Mouse (Mus musculus) urinary bladder, postnatal 25 days (tissue): Measurements from ENCODE around the gene Asic3.

Experiments used
- DNase-seq: peaks from one replicate; pipeline ENCODE4 v3.0.0; 2022; ENCODE audit warnings: low spot score

The Asic3 gene

GRCm38 (mm10) chr5:24413042-24413693 lies at the start of gene Asic3:
TSS of gene Asic3 (plus strand) at chr5:24413392.
- DNase-seq = no peak

- DNase-seq = no peak
Measured at GRCm38 (mm10) chr5:24363467-24363866, 49.7 kb upstream of the Asic3 start.

- no peak for DNase-seq
Measured at GRCm38 (mm10) chr5:24364061-24364460, 49.1 kb upstream of the Asic3 start.

- no peak for DNase-seq
Measured at GRCm38 (mm10) chr5:24364508-24364907, 48.7 kb upstream of the Asic3 start, which contains the start of gene Nos3. TSS of gene Nos3 (plus strand) at chr5:24364810.

- no peak for DNase-seq
Measured at GRCm38 (mm10) chr5:24364963-24365362, 48.2 kb upstream of the Asic3 start.

GRCm38 (mm10) chr5:24365528-24365927 lies 47.7 kb upstream of the Asic3 start:
- DNase-seq = no peak

GRCm38 (mm10) chr5:24366426-24366825 lies 46.8 kb upstream of the Asic3 start:
- DNase-seq = no peak

GRCm38 (mm10) chr5:24369767-24370166 lies 43.4 kb upstream of the Asic3 start:
- DNase-seq = no peak

- no peak for DNase-seq
Measured at GRCm38 (mm10) chr5:24373807-24374206, 39.4 kb upstream of the Asic3 start.

- no peak for DNase-seq
Measured at GRCm38 (mm10) chr5:24374216-24374615, 39.0 kb upstream of the Asic3 start.

- DNase-seq = no peak
Measured at GRCm38 (mm10) chr5:24374666-24375328, 38.4 kb upstream of the Asic3 start.

- DNase-seq = no peak
Measured at GRCm38 (mm10) chr5:24378700-24379099, 34.5 kb upstream of the Asic3 start.

GRCm38 (mm10) chr5:24379501-24379900 lies 33.7 kb upstream of the Asic3 start:
- no peak for DNase-seq

- no peak for DNase-seq
Measured at GRCm38 (mm10) chr5:24380499-24380898, 32.7 kb upstream of the Asic3 start.

- DNase-seq = no peak
Measured at GRCm38 (mm10) chr5:24381486-24381885, 31.7 kb upstream of the Asic3 start.

GRCm38 (mm10) chr5:24381988-24382387 lies 31.2 kb upstream of the Asic3 start:
- DNase-seq = no peak

GRCm38 (mm10) chr5:24383026-24383859 lies 29.9 kb upstream of the Asic3 start:
- peak; percentile 82 for DNase-seq

GRCm38 (mm10) chr5:24384407-24384806 lies 28.8 kb upstream of the Asic3 start:
- no peak for DNase-seq

GRCm38 (mm10) chr5:24385374-24385773 lies 27.8 kb upstream of the Asic3 start:
- DNase-seq = no peak

- no peak for DNase-seq
Measured at GRCm38 (mm10) chr5:24385887-24386550, 27.2 kb upstream of the Asic3 start.

GRCm38 (mm10) chr5:24387264-24388241 lies 25.6 kb upstream of the Asic3 start:
- DNase-seq = peak; percentile 52
